Mouse (Mus musculus): ENCODE measurements around the gene Anxa7.

DNA sequence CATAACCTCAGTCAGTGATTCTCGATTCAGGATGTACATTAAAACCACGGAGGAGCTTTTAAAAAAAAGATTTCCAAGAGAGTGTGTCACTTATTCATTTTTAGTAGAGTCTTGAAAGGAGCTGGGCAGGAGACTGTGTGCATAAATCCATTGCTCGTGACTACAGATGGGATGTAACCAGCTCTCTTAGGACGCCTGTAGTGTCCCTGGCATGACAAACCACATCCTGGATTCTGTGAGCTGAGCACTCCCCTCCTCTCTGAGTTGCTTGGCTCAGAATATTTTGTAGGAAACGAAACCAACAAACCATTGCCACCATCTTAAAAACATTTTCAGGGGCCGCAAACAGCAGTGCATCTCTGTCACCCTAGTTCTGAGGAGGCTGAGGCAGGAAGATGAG, 43.0 kb downstream of the Anxa7 start:
- TF ChIP-seq POLR2A (IDR thresholded peaks at IDR 0.05; ENCODE audit: low read depth, low read length) (no peak), CTCF (conservative IDR thresholded peaks at IDR 0.05; ENCODE audit: insufficient read depth, insufficient read length, low read depth, low read length) (no peak)
